Mouse (Mus musculus) thymus, postnatal 10 days (tissue): ENCODE results near the gene Triml1.

ENCODE experiments used
- DNase-seq, 2 experiments: peaks; one replicate each; pipeline ENCODE4 v3.0.0; 2021; ENCODE audit warnings: low spot score in 2 of 2

Gene Triml1

GRCm38 (mm10) chr8:43141386-43141785, at the start of gene Triml1:
TSS of gene Triml1 (minus strand) at chr8:43141486.
- DNase-seq: no peak

- no peak for DNase-seq
These were observed 41.0 kb upstream of the Triml1 start for GRCm38 (mm10) chr8:43182281-43182680.

GRCm38 (mm10) chr8:43180054-43180690, 38.9 kb upstream of the Triml1 start, which contains the start of gene Triml2:
TSS of gene Triml2 (plus strand) at chr8:43180541.
- DNase-seq: no peak

- DNase-seq: no peak
These were observed 37.9 kb upstream of the Triml1 start for GRCm38 (mm10) chr8:43179189-43179588.

- no peak for DNase-seq
These were observed 37.0 kb upstream of the Triml1 start for GRCm38 (mm10) chr8:43178263-43178662.

- no peak for DNase-seq
These were observed 35.6 kb upstream of the Triml1 start for GRCm38 (mm10) chr8:43176766-43177486.

GRCm38 (mm10) chr8:43169249-43169755, 28.0 kb upstream of the Triml1 start:
- no peak for DNase-seq

- DNase-seq: no peak
These were observed 26.8 kb upstream of the Triml1 start for GRCm38 (mm10) chr8:43168083-43168482.

- DNase-seq: no peak
These were observed 23.2 kb upstream of the Triml1 start for GRCm38 (mm10) chr8:43164453-43164852.

GRCm38 (mm10) chr8:43163255-43163654, 22.0 kb upstream of the Triml1 start:
- no peak for DNase-seq

GRCm38 (mm10) chr8:43149307-43149706, 8.0 kb upstream of the Triml1 start:
- no peak for DNase-seq

- DNase-seq: no peak
These were observed 30.0 kb downstream of the Triml1 start for GRCm38 (mm10) chr8:43111205-43111827.
